Mouse (Mus musculus) neural tube, embryonic 10.5 days (tissue): ENCODE measurements around the gene Clcc1.
A peak's percentile ranks its signal among the peaks of the same experiment; 100 is the strongest.
"Not testable (repeated sequence)": the region's sequence is repeated elsewhere in the genome, so short reads cannot be mapped to it uniquely, and the experiment has no call there.

Experiments used
- DNase-seq: peaks from one replicate; pipeline ENCODE4 v3.0.0-alpha.2; 2017; ENCODE audit warnings: low spot score; ENCODE audit errors: extremely low spot score

The Clcc1 gene

GRCm38 (mm10) chr3:108653710-108654379, at the start of gene Clcc1:
Gene Clcc1 (plus strand): TSS chr3:108653913.
- peak; percentile 97 for DNase-seq

GRCm38 (mm10) chr3:108608906-108609305, 44.8 kb upstream of the Clcc1 start:
- no peak for DNase-seq

DNA sequence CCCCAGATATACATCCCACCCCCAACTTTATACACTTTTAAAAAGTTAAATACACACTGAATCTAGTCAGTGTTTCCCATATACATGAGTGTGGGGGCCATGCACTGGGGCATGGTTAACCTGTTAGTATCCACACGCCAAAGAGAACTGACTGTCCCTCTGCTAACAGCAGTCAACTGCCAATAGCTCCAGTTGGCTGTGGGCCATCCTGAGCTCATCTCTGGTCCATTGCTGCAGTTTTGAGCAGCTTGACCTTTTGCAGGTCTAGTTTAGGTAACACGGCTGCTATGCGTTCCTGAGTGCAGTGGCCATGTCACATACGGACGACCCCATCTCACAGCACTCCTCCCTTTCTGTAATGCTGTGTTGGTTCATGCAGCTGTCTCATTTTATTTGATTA, 19.0 kb upstream of the Clcc1 start:
- no peak for DNase-seq

GRCm38 (mm10) chr3:108639412-108639811, 14.3 kb upstream of the Clcc1 start:
- DNase-seq: no peak

DNA sequence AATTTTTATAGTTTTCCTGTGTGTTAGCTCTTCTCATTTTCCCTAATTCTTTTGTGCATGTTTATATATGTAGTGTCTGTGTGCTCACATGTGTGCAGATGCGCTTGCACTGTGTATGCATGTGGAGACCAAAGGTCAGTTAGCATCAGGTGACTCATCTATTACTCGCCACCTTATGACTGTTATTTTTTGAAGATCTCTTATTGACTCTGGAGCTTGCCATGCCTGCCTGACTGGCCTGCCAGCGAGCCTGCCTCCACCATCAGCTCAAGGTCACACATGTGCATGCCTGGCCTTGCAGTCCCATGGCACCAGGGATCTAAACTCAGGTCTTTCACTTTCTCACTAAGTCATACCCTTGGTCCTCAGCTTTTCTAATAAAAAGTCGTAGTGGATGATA, 12.7 kb upstream of the Clcc1 start:
- DNase-seq: no peak

- no peak for DNase-seq
Measured at GRCm38 (mm10) chr3:108644856-108645255, 8.9 kb upstream of the Clcc1 start.

DNA sequence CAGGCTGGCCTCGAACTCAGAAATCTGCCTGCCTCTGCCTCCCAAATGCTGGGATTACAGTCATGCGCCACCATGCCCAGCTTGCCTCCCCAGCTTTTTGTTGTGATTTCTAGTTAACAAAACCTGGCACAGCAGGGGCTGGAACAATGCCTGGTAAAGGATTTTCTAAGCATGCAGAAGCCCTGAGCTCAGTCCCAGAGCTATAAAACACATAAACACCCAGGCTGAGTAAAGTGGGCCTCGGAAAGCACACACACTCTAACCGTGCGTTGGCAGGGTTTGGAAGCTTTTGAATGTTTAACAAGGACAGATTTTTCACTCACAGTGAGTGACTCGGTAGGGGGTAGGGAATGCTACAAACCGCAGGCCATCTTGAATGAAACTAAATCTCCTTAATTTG, 7.7 kb upstream of the Clcc1 start:
- DNase-seq: no peak

DNA sequence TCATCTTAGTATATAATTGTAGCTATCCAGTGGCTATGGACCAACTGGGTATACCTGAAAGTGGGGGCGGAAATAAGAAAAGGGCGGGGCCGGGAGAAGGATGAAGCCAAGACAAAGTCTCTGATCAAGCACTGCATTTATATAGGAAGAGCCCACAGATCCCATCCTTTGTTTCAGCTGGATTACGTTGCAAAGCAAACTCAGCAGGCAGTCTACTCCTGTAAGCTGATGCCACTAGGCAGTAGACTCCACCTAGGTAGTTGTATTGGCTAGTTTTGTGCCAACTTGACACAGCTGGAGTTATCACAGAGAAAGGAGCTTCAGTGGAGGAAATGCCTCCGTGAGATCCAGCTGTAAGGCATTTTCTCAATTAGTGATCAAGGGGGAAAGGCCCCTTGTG, 6.0 kb upstream of the Clcc1 start:
- DNase-seq: not testable (repeated sequence)

DNA sequence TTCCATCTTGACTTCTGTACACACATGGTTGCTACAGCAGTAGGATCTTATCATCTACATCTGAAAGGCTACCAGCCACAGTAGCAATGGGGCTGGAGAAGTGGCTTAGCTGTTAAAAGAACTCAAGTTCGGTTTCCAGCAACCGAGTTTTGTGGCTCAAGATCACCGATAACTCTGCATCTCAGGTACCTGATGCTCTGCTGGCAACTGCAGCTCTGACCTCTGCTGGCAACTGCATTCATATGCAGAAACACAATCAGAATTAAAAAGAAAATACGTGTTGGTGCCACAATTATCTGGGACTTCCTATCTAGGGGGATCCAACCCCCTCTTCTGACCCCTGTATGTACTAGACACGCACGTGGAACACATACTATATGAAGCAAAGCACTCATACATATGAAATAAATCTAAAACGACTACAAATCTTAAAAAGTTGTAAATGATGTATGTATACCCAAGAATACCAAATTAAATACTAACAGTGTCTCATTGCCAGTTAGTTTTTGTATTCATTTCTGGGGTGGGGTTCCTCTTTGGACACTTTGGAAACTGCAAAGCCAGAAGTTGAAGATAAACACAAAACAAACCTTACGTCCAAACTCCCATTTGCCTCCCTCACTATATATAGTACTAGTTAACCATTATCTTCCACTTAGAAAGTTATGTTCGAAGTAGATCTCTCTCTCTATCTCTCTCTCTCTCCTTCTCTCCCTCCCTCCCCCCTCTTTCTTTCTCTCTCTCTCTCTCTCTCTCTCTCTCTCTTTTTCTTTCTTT, 659 bp upstream of the Clcc1 start:
- no peak for DNase-seq

GRCm38 (mm10) chr3:108654566-108654965, 853 bp downstream of the Clcc1 start:
- peak; percentile 23 for DNase-seq

GRCm38 (mm10) chr3:108655486-108655885, 1.8 kb downstream of the Clcc1 start:
- DNase-seq: no peak

DNA sequence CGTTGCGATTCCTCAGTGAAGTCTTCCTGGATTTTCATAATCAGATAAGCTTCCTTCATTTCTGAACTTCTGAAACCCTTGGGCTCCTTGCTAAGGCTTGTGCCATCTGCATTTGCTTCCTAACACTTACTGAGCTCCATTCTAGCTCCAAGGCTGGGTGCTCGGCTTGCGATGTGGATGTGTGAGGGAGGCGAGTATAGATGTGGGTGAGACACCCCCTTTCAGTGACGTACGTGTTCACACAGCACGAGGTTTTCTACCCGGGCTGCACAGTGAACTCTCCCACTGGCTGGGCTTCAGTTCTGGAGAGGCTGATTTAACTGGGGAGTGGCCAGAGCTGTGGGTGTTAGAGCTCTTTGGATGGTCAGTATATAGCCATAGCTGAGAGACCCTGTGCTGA, 4.9 kb downstream of the Clcc1 start:
- DNase-seq: no peak

DNA sequence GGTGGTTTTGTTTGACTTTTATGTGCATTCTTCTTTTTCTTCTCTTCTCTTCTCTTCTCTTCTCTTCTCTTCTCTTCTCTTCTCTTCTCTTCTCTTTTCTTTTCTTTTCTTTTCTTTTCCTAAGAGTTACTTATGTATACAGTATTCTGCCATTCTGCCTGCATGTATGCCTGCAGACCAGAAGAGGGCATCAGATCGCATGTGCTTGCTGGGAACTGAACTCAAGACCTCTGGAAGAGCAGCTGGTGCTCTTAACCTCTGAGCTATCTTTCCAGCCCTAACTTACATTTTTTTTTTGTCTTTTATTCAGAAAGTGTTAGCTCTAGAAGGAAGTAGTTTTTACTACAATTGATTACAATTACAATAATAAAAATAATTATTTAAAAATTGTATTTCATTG, 7.2 kb downstream of the Clcc1 start:
- no peak for DNase-seq

GRCm38 (mm10) chr3:108676616-108677015, 22.9 kb downstream of the Clcc1 start:
- DNase-seq: no peak

DNA sequence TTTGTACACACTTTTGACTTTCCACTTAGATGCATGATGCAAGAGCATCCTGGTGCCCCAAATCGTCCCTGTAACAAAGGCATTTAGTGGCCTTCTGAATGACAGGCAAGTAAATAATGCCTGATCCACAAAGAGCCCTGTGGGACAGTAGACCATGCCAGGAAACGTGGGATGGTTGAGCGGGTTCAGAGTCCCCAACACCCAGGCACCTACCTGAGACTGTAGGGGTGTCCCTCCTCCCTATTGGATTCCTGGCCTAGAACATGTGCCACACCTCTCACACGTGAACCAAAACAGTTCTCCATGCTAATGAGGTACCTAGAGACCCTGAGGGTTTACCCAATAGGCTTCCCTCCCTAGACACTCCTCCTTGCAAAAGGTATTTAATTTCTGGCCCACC, 27.3 kb downstream of the Clcc1 start:
- DNase-seq: no peak

DNA sequence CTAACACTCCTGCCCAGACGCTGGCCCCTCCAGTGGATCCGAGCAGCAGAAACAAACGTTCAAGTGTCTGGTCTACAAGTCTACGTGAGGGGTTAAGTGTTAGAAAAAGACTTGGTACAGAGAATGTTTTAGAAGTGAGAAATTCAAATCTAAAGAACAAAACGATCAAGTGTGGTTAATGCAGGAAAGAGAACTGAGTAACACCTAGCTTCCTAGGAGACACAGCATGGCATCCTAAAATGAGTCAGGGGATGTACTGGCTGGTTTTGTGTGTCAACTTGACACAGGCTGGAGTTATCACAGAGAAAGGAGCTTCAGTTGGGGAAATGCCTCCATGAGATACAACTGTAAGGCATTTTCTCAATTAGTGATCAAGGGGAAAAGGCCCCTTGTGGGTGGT, 29.9 kb downstream of the Clcc1 start:
- DNase-seq: not testable (repeated sequence)

- no peak for DNase-seq
Measured at GRCm38 (mm10) chr3:108685701-108686100, 32.0 kb downstream of the Clcc1 start.

GRCm38 (mm10) chr3:108689015-108689441, 35.3 kb downstream of the Clcc1 start:
- DNase-seq: no peak

DNA sequence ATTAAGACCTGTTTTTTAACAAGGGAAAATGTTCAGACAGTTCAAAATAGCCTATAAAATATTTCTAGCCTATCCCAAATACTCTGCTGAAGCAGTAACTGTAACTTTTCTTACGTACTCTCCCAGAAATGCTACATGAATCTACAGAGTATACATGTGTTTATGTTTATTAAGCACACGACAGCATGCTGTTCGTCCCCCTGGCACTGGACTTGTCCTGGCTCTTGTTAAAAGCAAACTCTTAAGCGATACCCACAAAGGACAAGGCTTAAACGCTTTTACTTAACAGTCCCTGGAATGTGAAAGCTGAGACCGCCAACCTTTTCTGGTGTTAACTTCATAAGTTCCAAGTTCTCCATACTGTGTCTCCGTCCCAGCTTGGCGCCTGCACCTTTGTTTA, 35.7 kb downstream of the Clcc1 start:
- no peak for DNase-seq

DNA sequence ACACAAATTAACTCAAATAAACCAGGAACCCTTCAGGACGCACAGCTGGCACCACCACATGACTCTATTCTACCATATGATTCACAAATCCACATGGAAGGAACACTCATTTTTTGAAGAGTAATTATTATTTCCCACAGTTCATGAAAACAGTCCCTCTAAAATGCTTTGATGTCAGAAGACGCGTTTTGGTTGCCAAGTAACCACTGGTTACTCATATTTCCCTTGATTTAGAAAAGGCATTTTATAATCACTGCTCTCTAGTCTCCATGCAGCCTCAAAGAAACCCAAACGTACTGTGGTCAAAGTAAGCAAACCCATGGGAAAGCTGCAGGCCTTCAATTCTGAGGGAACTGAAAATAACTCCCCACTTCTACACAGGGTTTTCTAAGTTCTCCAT, 36.3 kb downstream of the Clcc1 start:
- DNase-seq: no peak

GRCm38 (mm10) chr3:108694321-108694720, 40.6 kb downstream of the Clcc1 start:
- no peak for DNase-seq

GRCm38 (mm10) chr3:108698662-108699061, 44.9 kb downstream of the Clcc1 start:
- no peak for DNase-seq

- DNase-seq: no peak
Measured at GRCm38 (mm10) chr3:108699786-108700185, 46.1 kb downstream of the Clcc1 start.
